Mouse (Mus musculus): ENCODE measurements at regions not wholly inside any gene's neighbourhood (a gene's known extent, or its start where the extent isn't known, plus 50 kb on each side); places are given as distances from the start of the nearest gene placed in this dataset.

DNA sequence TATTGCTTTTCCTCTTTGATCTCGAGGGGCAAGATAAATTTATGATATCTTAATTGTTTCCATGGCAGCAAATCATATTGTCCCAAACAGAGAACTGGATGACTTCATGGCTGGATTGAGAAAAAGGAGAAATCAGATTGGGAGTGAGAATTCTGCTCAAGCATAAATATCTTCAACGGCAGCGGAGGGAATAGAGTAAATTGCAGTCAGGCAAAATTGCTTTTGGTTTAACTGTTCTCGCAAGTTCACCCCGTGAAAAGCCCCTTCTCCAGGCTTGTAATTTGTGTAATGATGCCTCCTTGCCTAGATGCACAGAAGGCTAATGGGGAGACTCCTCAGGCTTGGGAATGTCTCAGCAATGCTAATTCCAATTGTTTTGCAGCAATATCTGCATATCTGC is 64.4 kb upstream of the Ccn6 start:
- H3K4me1 ChIP-seq (ENCODE audit: control insufficient read depth, insufficient read depth, low read length) = no peaks in the 10 kb centered on the region
- H3K9ac ChIP-seq (ENCODE audit: low read depth, low read length) = no peak overlapping the region
- H3K36me3 ChIP-seq (ENCODE audit: control insufficient read depth, insufficient read depth, low read length) = no peaks in the 10 kb centered on the region
- ATAC-seq = no peak
- WGBS = 36% methylated on average over 5 of the region's 5 CpGs
- 0 out of 2 replicates have a peak overlapping the region, but pooled peaks have one; percentile 23 for H3K4me2 ChIP-seq (ENCODE audit: low read depth, low read length)
- H3K4me3 ChIP-seq (ENCODE audit: low read length) = no peak overlapping the region
- no peaks in the 10 kb centered on the region for H3K27me3 ChIP-seq (replicated peaks; ENCODE audit: control insufficient read depth, insufficient read depth, low read length)
- no peak overlapping the region for H3K27ac ChIP-seq (ENCODE audit: low read length)
- H3K9me3 ChIP-seq (ENCODE audit: control insufficient read depth, low read length) = no peaks in the 10 kb centered on the region

- Histone ChIP-seq H3K9ac (ENCODE audit: low read depth, low read length) (no peak overlapping the region), H3K36me3 (ENCODE audit: control insufficient read depth, insufficient read depth, low read length) (no peaks in the 10 kb centered on the region), H3K27me3 (replicated peaks; ENCODE audit: control insufficient read depth, insufficient read depth, low read length) (no peaks in the 10 kb centered on the region), H3K4me3 (ENCODE audit: low read length) (no peak overlapping the region), H3K27ac (ENCODE audit: low read length) (no peak overlapping the region), H3K9me3 (ENCODE audit: control insufficient read depth, low read length) (no peaks in the 10 kb centered on the region), H3K4me1 (ENCODE audit: control insufficient read depth, insufficient read depth, low read length) (no peaks in the 10 kb centered on the region), H3K4me2 (ENCODE audit: low read depth, low read length) (0 out of 2 replicates have a peak overlapping the region, but pooled peaks have one; percentile 23)
- WGBS = 20% methylated on average over 13 of the region's 13 CpGs
- no peak; the same call in 1 of the 2 replicates for ATAC-seq
Measured at GRCm38 (mm10) chr10:39227499-39227942, 63.9 kb upstream of the Ccn6 start.

GRCm38 (mm10) chr10:39226518-39226917 is 62.9 kb upstream of the Ccn6 start:
- WGBS = 58% methylated on average over 2 of the region's 2 CpGs
- Histone ChIP-seq H3K27ac (ENCODE audit: low read length) (no peak overlapping the region), H3K4me3 (ENCODE audit: low read length) (no peak overlapping the region), H3K4me1 (ENCODE audit: control insufficient read depth, insufficient read depth, low read length) (no peaks in the 10 kb centered on the region), H3K36me3 (ENCODE audit: control insufficient read depth, insufficient read depth, low read length) (no peaks in the 10 kb centered on the region), H3K9me3 (ENCODE audit: control insufficient read depth, low read length) (0 out of 2 replicates have a peak, but pooled peaks cover 4% of the 10 kb centered on the region), H3K9ac (ENCODE audit: low read depth, low read length) (no peak overlapping the region), H3K27me3 (replicated peaks; ENCODE audit: control insufficient read depth, insufficient read depth, low read length) (no peaks in the 10 kb centered on the region), H3K4me2 (ENCODE audit: low read depth, low read length) (no peak overlapping the region)
- no peak for ATAC-seq

- Histone ChIP-seq H3K4me1 (ENCODE audit: control insufficient read depth, insufficient read depth, low read length) (no peaks in the 10 kb centered on the region), H3K4me3 (ENCODE audit: low read length) (no peak overlapping the region), H3K36me3 (ENCODE audit: control insufficient read depth, insufficient read depth, low read length) (no peaks in the 10 kb centered on the region), H3K9me3 (ENCODE audit: control insufficient read depth, low read length) (0 out of 2 replicates have a peak, but pooled peaks cover 4% of the 10 kb centered on the region), H3K27me3 (replicated peaks; ENCODE audit: control insufficient read depth, insufficient read depth, low read length) (no peaks in the 10 kb centered on the region), H3K4me2 (ENCODE audit: low read depth, low read length) (no peak overlapping the region), H3K9ac (ENCODE audit: low read depth, low read length) (no peak overlapping the region), H3K27ac (ENCODE audit: low read length) (no peak overlapping the region)
- no peak for ATAC-seq
- WGBS = 42% methylated on average over 5 of the region's 5 CpGs
Measured at GRCm38 (mm10) chr10:39224449-39225094, 61.0 kb upstream of the Ccn6 start.

DNA sequence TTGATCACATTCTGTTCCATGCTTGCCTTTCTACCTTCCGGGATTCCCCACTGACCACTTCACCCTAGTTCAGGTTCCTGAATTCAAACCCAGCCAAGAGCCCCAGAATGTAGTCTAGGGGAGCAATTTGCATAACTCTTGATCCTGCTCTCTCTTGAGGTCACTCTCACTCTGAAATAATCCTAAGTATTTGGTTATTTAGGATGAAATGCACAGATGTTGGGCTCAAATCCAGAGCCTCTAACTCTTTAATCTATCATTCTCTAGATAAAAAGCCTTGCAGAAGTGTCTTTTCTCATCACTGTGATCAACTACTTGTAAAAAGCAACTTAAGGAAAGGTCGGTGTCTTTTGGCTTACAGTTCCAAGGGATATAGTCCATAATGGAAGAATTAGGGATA is 57.4 kb upstream of the Ccn6 start:
- Histone ChIP-seq H3K27me3 (replicated peaks; ENCODE audit: control insufficient read depth, insufficient read depth, low read length) (no peaks in the 10 kb centered on the region), H3K4me1 (ENCODE audit: control insufficient read depth, insufficient read depth, low read length) (no peaks in the 10 kb centered on the region), H3K4me3 (ENCODE audit: low read length) (no peak overlapping the region), H3K9me3 (ENCODE audit: control insufficient read depth, low read length) (peaks cover 9% of the 10 kb centered on the region; the same call in 1 of the 2 replicates), H3K27ac (ENCODE audit: low read length) (no peak overlapping the region), H3K9ac (ENCODE audit: low read depth, low read length) (no peak overlapping the region), H3K36me3 (ENCODE audit: control insufficient read depth, insufficient read depth, low read length) (no peaks in the 10 kb centered on the region), H3K4me2 (ENCODE audit: low read depth, low read length) (no peak overlapping the region)
- ATAC-seq = no peak
- 87% methylated on average over 2 of the region's 2 CpGs for WGBS

DNA sequence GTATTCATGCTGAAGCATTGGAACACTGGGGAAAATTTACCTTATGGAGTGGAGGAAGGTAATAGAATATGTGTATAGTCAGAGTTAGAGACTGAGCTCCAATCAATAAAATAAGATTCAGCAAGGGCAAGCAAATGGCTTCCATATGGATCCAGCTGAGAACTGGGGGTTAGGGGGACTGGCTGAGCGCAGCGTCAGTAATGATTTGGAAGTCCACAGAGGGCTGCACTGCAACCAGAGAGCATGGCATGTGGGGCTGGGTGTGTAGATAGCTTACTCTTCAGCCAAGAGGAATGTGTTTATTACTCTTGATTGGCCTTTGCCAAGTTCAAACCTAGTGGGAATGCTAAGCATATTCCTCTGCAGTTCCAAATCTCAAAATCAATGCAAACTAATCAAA is 55.8 kb upstream of the Ccn6 start:
- Histone ChIP-seq H3K27me3 (replicated peaks; ENCODE audit: control insufficient read depth, insufficient read depth, low read length) (no peaks in the 10 kb centered on the region), H3K4me2 (ENCODE audit: low read depth, low read length) (no peak overlapping the region), H3K4me3 (ENCODE audit: low read length) (no peak overlapping the region), H3K9me3 (ENCODE audit: control insufficient read depth, low read length) (peaks cover 9% of the 10 kb centered on the region; the same call in 1 of the 2 replicates), H3K27ac (ENCODE audit: low read length) (no peak overlapping the region), H3K9ac (ENCODE audit: low read depth, low read length) (no peak overlapping the region), H3K4me1 (ENCODE audit: control insufficient read depth, insufficient read depth, low read length) (no peaks in the 10 kb centered on the region), H3K36me3 (ENCODE audit: control insufficient read depth, insufficient read depth, low read length) (no peaks in the 10 kb centered on the region)
- 86% methylated on average over 2 of the region's 2 CpGs for WGBS
- ATAC-seq = no peak

- Histone ChIP-seq H3K4me3 (ENCODE audit: low read length) (no peak overlapping the region), H3K27me3 (replicated peaks; ENCODE audit: control insufficient read depth, insufficient read depth, low read length) (no peaks in the 10 kb centered on the region), H3K36me3 (ENCODE audit: control insufficient read depth, insufficient read depth, low read length) (no peaks in the 10 kb centered on the region), H3K4me2 (ENCODE audit: low read depth, low read length) (no peak overlapping the region), H3K4me1 (ENCODE audit: control insufficient read depth, insufficient read depth, low read length) (no peaks in the 10 kb centered on the region), H3K9me3 (ENCODE audit: control insufficient read depth, low read length) (peaks cover 9% of the 10 kb centered on the region; the same call in 1 of the 2 replicates), H3K27ac (ENCODE audit: low read length) (no peak overlapping the region), H3K9ac (ENCODE audit: low read depth, low read length) (no peak overlapping the region)
- WGBS = 85% methylated on average over 5 of the region's 5 CpGs
- ATAC-seq = no peak
Measured at GRCm38 (mm10) chr10:39218151-39218550, 54.6 kb upstream of the Ccn6 start.

- no peaks in the 10 kb centered on the region for H3K4me1 ChIP-seq (ENCODE audit: control insufficient read depth, insufficient read depth, low read length)
- WGBS = 64% methylated on average over 14 of the region's 14 CpGs
- no peaks in the 10 kb centered on the region for H3K27me3 ChIP-seq (replicated peaks; ENCODE audit: control insufficient read depth, insufficient read depth, low read length)
- H3K4me3 ChIP-seq (ENCODE audit: low read length) = no peak overlapping the region
- no peak overlapping the region for H3K27ac ChIP-seq (ENCODE audit: low read length)
- ATAC-seq = peak; percentile 87
- H3K36me3 ChIP-seq (ENCODE audit: control insufficient read depth, insufficient read depth, low read length) = no peaks in the 10 kb centered on the region
- peaks cover 5% of the 10 kb centered on the region; the same call in 1 of the 2 replicates for H3K9me3 ChIP-seq (ENCODE audit: control insufficient read depth, low read length)
- H3K9ac ChIP-seq (ENCODE audit: low read depth, low read length) = no peak overlapping the region
- no peak overlapping the region; the same call in 1 of the 2 replicates for H3K4me2 ChIP-seq (ENCODE audit: low read depth, low read length)
Measured at GRCm38 (mm10) chr10:39216142-39216904, 52.7 kb upstream of the Ccn6 start.

- ATAC-seq = no peak
- Histone ChIP-seq H3K4me1 (ENCODE audit: control insufficient read depth, insufficient read depth, low read length) (no peaks in the 10 kb centered on the region), H3K27me3 (replicated peaks; ENCODE audit: control insufficient read depth, insufficient read depth, low read length) (no peaks in the 10 kb centered on the region), H3K4me2 (ENCODE audit: low read depth, low read length) (no peak overlapping the region), H3K27ac (ENCODE audit: low read length) (no peak overlapping the region), H3K9ac (ENCODE audit: low read depth, low read length) (no peak overlapping the region), H3K4me3 (ENCODE audit: low read length) (no peak overlapping the region), H3K36me3 (ENCODE audit: control insufficient read depth, insufficient read depth, low read length) (no peaks in the 10 kb centered on the region), H3K9me3 (ENCODE audit: control insufficient read depth, low read length) (peaks cover 5% of the 10 kb centered on the region; the same call in 1 of the 2 replicates)
- WGBS = 84% methylated on average over 4 of the region's 4 CpGs
Measured at GRCm38 (mm10) chr10:39214563-39214962, 51.0 kb upstream of the Ccn6 start.
